Mouse (Mus musculus) monocyte, adult 2 months (primary cell): Measurements from ENCODE around the gene Camta2.

Source experiments
- DNase-seq, 2 experiments: peaks; one replicate each; pipeline ENCODE4 v3.0.0; 2022; ENCODE audit warnings: low spot score in 2 of 2, low read depth in 1 of 2

Camta2 gene

DNA sequence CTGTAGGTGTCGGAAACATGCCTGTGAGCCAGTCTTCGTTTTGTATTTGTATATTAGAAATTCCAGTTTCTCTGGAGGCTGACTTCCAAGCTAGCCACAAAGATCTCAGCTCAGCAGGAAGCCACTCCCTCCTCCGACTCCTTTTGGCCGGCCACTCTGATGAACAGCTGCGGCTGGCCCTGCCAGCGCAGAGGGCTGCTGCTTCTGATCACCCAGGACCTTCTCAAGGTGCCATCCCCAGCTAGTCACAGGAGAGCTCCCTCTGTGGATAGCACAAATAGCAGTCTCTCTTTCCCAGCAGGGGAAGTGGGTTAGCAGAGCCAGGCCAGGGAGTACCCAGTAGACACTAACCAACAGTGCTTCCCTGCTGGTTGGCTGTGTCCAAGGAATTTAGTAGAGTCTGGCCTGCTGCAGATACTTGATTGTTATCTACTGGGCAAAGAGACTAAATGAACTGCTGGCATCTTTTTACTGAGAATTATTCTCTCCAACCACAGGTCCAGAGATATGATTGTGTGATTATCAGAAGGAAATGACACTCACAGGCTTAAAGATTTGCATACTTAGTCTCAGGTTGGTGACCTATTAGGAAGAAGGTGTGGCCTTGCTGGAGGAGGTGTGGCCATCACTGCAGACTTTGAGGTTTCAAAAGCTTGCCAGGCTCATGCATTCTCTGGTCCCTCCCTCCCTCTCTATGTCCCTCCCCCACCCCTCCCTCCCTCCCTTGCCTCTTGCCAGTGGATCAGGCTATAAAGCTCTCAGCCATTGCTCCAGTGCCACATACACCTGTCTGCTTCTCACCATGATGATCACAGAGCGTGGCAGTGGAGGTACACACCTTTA is 65.7 kb downstream of the Camta2 start:
- DNase-seq = no peak
